In genomic region chr3:52181326-52182101, GRCm38 (mm10) we compare ENCODE assay signal across 7 mouse cellular contexts.
DNase-seq lines count a peak whose midpoint lies in the region; ATAC-seq lines count a peak whose summit lies in the region.

No protein-coding gene starts in this region.

- no peaks in the 10 kb centered on the region for H3K36me3 ChIP-seq in lung, embryonic 16.5 days (ENCODE audit: control insufficient read depth, insufficient read depth, low read length)
- no peaks in the 10 kb centered on the region for H3K36me3 ChIP-seq in forebrain, embryonic 10.5 days (replicated peaks)
- H3K36me3 ChIP-seq in intestine, embryonic 14.5 days (ENCODE audit: control insufficient read depth, insufficient read depth, low read length), result no peaks in the 10 kb centered on the region
- no peaks in the 10 kb centered on the region for H3K36me3 ChIP-seq in stomach, embryonic 14.5 days (ENCODE audit: control insufficient read depth, insufficient read depth, low read length)

- no peak overlapping the region; the same call in 1 of the 2 replicates for H3K4me2 ChIP-seq in lung, embryonic 16.5 days (ENCODE audit: low read depth, low read length)
- 0 out of 2 replicates have a peak overlapping the region, but pooled peaks have one; percentile 7 for H3K4me2 ChIP-seq in intestine, embryonic 14.5 days (ENCODE audit: low read length)
- no peak overlapping the region for H3K4me2 ChIP-seq in stomach, embryonic 14.5 days (replicated peaks; ENCODE audit: low read depth, low read length)

- no peaks in the 10 kb centered on the region for H3K9me3 ChIP-seq in lung, embryonic 16.5 days (ENCODE audit: control insufficient read depth, low read length)
- no peaks in the 10 kb centered on the region for H3K9me3 ChIP-seq in forebrain, embryonic 10.5 days
- no peaks in the 10 kb centered on the region for H3K9me3 ChIP-seq in intestine, embryonic 14.5 days (ENCODE audit: control insufficient read depth, low read length)
- H3K9me3 ChIP-seq in stomach, embryonic 14.5 days (ENCODE audit: control insufficient read depth, low read depth, low read length), result no peaks in the 10 kb centered on the region

- no peak for DNase-seq in lung, postnatal 25 days (ENCODE audit: low spot score)
- no peak for DNase-seq in forebrain, embryonic 10.5 days (ENCODE audit: extremely low spot score, low spot score)
- no peak for DNase-seq in intestine, embryonic 14.5 days (ENCODE audit: low spot score)
- no peak for DNase-seq in thymus, postnatal 25 days
- no peak for DNase-seq in right cerebral cortex, postnatal 4 days

- no peak for ATAC-seq in lung, embryonic 16.5 days (ENCODE audit: low read depth)
- no peak for ATAC-seq in intestine, embryonic 14.5 days (replicated peaks; ENCODE audit: low FRiP score, low TSS enrichment, low read depth)
- ATAC-seq in stomach, embryonic 14.5 days (ENCODE audit: insufficient number of reproducible peaks, insufficient read depth, low FRiP score, low read depth), result no peak

- H3K27me3 ChIP-seq in lung, embryonic 16.5 days (ENCODE audit: control insufficient read depth, insufficient read depth, low read depth, low read length), result no peaks in the 10 kb centered on the region
- no peaks in the 10 kb centered on the region for H3K27me3 ChIP-seq in forebrain, embryonic 10.5 days (ENCODE audit: poor library complexity, severe bottlenecking)
- H3K27me3 ChIP-seq in intestine, embryonic 14.5 days (replicated peaks; ENCODE audit: control insufficient read depth, insufficient read depth, low read length), result no peaks in the 10 kb centered on the region
- H3K27me3 ChIP-seq in stomach, embryonic 14.5 days (ENCODE audit: control insufficient read depth, insufficient read depth, low read length), result no peaks in the 10 kb centered on the region

- no peak overlapping the region for H3K9ac ChIP-seq in lung, embryonic 16.5 days (ENCODE audit: low read length)
- H3K9ac ChIP-seq in intestine, embryonic 14.5 days (ENCODE audit: low read length), result no peak overlapping the region
- H3K9ac ChIP-seq in stomach, embryonic 14.5 days (replicated peaks; ENCODE audit: low read depth, low read length), result no peak overlapping the region

- H3K4me3 ChIP-seq in lung, embryonic 16.5 days (ENCODE audit: low read length), result no peak overlapping the region
- H3K4me3 ChIP-seq in forebrain, embryonic 10.5 days, result no peak overlapping the region
- H3K4me3 ChIP-seq in intestine, embryonic 14.5 days (ENCODE audit: low read depth, low read length), result no peak overlapping the region
- H3K4me3 ChIP-seq in stomach, embryonic 14.5 days (ENCODE audit: low read depth, low read length), result no peak overlapping the region

- H3K27ac ChIP-seq in lung, embryonic 16.5 days (ENCODE audit: low read length), result peak overlapping the region; percentile 97
- H3K27ac ChIP-seq in forebrain, embryonic 10.5 days, result peak overlapping the region; percentile 92
- H3K27ac ChIP-seq in intestine, embryonic 14.5 days (ENCODE audit: low read depth), result peak overlapping the region; percentile 90
- H3K27ac ChIP-seq in stomach, embryonic 14.5 days (ENCODE audit: low read length), result peak overlapping the region; percentile 91; the same call in 1 of the 2 replicates

- H3K4me1 ChIP-seq in lung, embryonic 16.5 days (replicated peaks; ENCODE audit: control insufficient read depth, insufficient read depth, low read length), result peaks cover 36% of the 10 kb centered on the region
- H3K4me1 ChIP-seq in forebrain, embryonic 10.5 days, result peaks cover 49% of the 10 kb centered on the region
- peaks cover 27% of the 10 kb centered on the region for H3K4me1 ChIP-seq in intestine, embryonic 14.5 days (replicated peaks; ENCODE audit: control insufficient read depth, insufficient read depth, low read length)
- H3K4me1 ChIP-seq in stomach, embryonic 14.5 days (ENCODE audit: control insufficient read depth, insufficient read depth, low read length), result peaks cover 31% of the 10 kb centered on the region

- 80% methylated on average over 9 of the region's 9 CpGs for WGBS in lung, embryonic 16.5 days
- 92% methylated on average over 9 of the region's 9 CpGs for WGBS in forebrain, embryonic 10.5 days
- WGBS in intestine, embryonic 14.5 days, result 87% methylated on average over 9 of the region's 9 CpGs
- WGBS in stomach, embryonic 14.5 days, result 85% methylated on average over 9 of the region's 9 CpGs
